Mouse (Mus musculus) erythroblast, embryonic 14.5 days (primary cell): Measurements from ENCODE around the gene 1810013L24Rik.

Experiments used
- GATA1 ChIP-seq: IDR thresholded peaks from 2 replicates; pipeline ENCODE4 v1.6.1; 2012; ENCODE audit warnings: low read length, inconsistent platforms, mixed read lengths
- TAL1 ChIP-seq: IDR thresholded peaks from 3 replicates; pipeline ENCODE4 v1.6.1; 2012; ENCODE audit warnings: low read length, inconsistent platforms, mixed read lengths

DNA sequence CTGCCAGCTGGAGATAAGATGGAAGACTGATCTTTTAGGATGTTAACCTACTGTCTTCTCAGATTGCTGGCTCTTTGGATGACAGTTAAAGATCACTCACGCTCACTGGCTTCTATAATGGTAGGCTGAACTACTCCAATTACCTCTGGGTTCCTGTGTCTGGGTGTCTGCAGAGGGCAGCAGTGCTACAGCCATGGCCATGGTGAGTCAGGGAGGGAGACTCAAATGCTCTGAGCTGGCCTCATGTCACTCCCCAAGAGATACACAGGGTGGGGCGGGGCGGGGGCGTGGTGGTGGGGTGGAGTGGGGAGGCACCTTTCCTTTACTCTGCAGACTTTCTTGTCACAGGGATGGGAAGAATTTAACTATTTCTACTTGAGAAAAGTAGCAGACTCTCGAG, 42.1 kb downstream of the 1810013L24Rik start:
- TF ChIP-seq GATA1 (no peak), TAL1 (no peak)
